Mouse (Mus musculus) lung, postnatal 0 days (tissue): ENCODE data around the gene Angptl6.

ENCODE experiments used
- CTCF ChIP-seq: IDR thresholded peaks from 2 replicates; pipeline ENCODE4 v1.5.1; 2016; ENCODE audit warnings: antibody characterized with exemption, mild to moderate bottlenecking
- EP300 ChIP-seq: IDR thresholded peaks from 2 replicates; pipeline ENCODE4 v1.6.1; 2016; ENCODE audit warnings: antibody characterized with exemption, mild to moderate bottlenecking, control low read depth

DNA sequence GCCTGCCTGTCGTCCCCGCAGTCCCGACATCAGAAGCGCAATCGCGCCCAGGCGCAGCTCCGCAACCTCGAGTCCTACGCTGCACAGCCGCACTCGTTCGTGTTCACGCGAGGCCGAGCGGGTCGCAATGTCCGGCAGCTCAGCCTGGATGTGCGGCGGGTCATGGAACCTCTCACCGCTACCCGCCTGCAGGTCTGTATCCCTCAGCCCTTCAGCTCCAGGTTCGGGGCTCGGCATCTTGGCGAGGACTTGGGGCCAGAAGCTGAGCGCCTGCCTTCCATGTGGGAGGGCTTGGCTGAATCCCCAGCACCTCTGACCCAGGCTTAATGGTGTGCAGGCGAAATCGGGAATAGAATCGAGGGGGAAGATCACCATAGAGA lies 8.8 kb upstream of the Angptl6 start:
- no peak for TF ChIP-seq CTCF
- TF ChIP-seq EP300: no peak
